Mouse (Mus musculus) forebrain, embryonic 14.5 days (tissue): Measurements from ENCODE around the gene Notch2. TPM values are rescaled to one million over a fixed set of nuclear protein-coding genes. Genes with fewer than 3 reads are reported as not detected.
A peak's percentile ranks its signal among the peaks of the same experiment; 100 is the strongest.

Experiments used
- ATAC-seq: fragments of 200-750 bp; cut with Nextera tagmentation; 2 replicates; pipeline ENCODE4 v1.8.0; 2017; ENCODE audit warnings: mild to moderate bottlenecking, moderate library complexity
- DNase-seq: peaks from one replicate; pipeline ENCODE4 v3.0.0-alpha.2; 2015; ENCODE audit warnings: low spot score
- H3K27ac ChIP-seq: fragments of 300-500 bp; sonication (generic); 2 replicates; pipeline ENCODE4 v1.5.1; 2014; ENCODE audit warnings: low read depth, mild to moderate bottlenecking, control low read depth, low read length, moderate library complexity
- H3K27me3 ChIP-seq: fragments of 300-500 bp; sonication (generic); replicated peaks from 2 replicates; pipeline ENCODE4 v1.6.1; 2014; ENCODE audit warnings: low read length, control low read depth, mixed read lengths; ENCODE audit not compliant: control insufficient read depth, insufficient read depth
- H3K36me3 ChIP-seq: fragments of 300-500 bp; sonication (generic); 2 replicates; pipeline ENCODE4 v1.6.1; 2014; ENCODE audit warnings: low read length, control low read depth; ENCODE audit not compliant: control insufficient read depth, insufficient read depth
- H3K4me1 ChIP-seq: fragments of 300-500 bp; sonication (generic); 2 replicates; pipeline ENCODE4 v1.6.1; 2014; ENCODE audit warnings: antibody characterized with exemption, low read length, control low read depth; ENCODE audit not compliant: control insufficient read depth, insufficient read depth
- H3K4me2 ChIP-seq: fragments of 300-500 bp; sonication (generic); 2 replicates; pipeline ENCODE4 v1.6.1; 2014; ENCODE audit warnings: mild to moderate bottlenecking, control low read depth, low read length
- H3K4me3 ChIP-seq: fragments of 300-500 bp; sonication (generic); 2 replicates; pipeline ENCODE4 v1.5.1; 2014; ENCODE audit warnings: low read depth, low read length, control low read depth
- H3K9ac ChIP-seq: fragments of 300-500 bp; sonication (generic); 2 replicates; pipeline ENCODE4 v1.6.1; 2014; ENCODE audit warnings: mild to moderate bottlenecking, low read length, control low read depth, moderate library complexity
- H3K9me3 ChIP-seq: fragments of 300-500 bp; sonication (generic); replicated peaks from 2 replicates; pipeline ENCODE4 v1.6.1; 2016; ENCODE audit warnings: low read length, control low read depth, mixed read lengths; ENCODE audit not compliant: control insufficient read depth
- WGBS: fragments of 180-500 bp; shearing (Covaris S2); extraction: QIAGEN DNeasy Blood & Tissue Kit; methylation state at CpG from one replicate; pipeline ENCODE4 v1.1.7; 2014; 5-methylcytosine and 5-hydroxymethylcytosine counted together
- polyA plus RNA-seq: library from polyadenylated mRNA; unstranded; fragments of >200 nt; fragmentation: Nextera tagmentation; extraction: Ambion mirVana; gene quantifications from 2 replicates; pipeline ENCODE4 v1.2.1, GENCODE M21; 2014

The Notch2 gene
- polyA plus RNA-seq, 1 experiment from 2014 or later = 13.6 TPM

GRCm38 (mm10) chr3:98078816-98079215 lies 65.5 kb downstream of the Notch2 start:
- 79% methylated on average over 1 of the region's 1 CpGs for WGBS
- DNase-seq (no peak), ATAC-seq (no peak)
- Histone ChIP-seq H3K27me3 (no peaks in the 10 kb centered on the region), H3K36me3 (peaks cover 4% of the 10 kb centered on the region; the same call in 1 of the 2 replicates), H3K4me2 (no peak overlapping the region), H3K4me3 (no peak overlapping the region), H3K9ac (no peak overlapping the region), H3K27ac (no peak overlapping the region), H3K4me1 (no peaks in the 10 kb centered on the region), H3K9me3 (no peaks in the 10 kb centered on the region)

GRCm38 (mm10) chr3:98079601-98080215 lies 66.4 kb downstream of the Notch2 start:
- no peak for DNase-seq
- Histone ChIP-seq H3K27ac (no peak overlapping the region), H3K9me3 (no peaks in the 10 kb centered on the region), H3K27me3 (no peaks in the 10 kb centered on the region), H3K4me1 (no peaks in the 10 kb centered on the region), H3K4me2 (no peak overlapping the region), H3K9ac (no peak overlapping the region), H3K4me3 (no peak overlapping the region), H3K36me3 (peaks cover 4% of the 10 kb centered on the region; the same call in 1 of the 2 replicates)
- 84% methylated on average over 2 of the region's 2 CpGs for WGBS
- no peak for ATAC-seq

GRCm38 (mm10) chr3:98080630-98081029 lies 67.3 kb downstream of the Notch2 start:
- Histone ChIP-seq H3K9me3 (no peaks in the 10 kb centered on the region), H3K4me2 (no peak overlapping the region), H3K27me3 (no peaks in the 10 kb centered on the region), H3K4me3 (no peak overlapping the region), H3K9ac (no peak overlapping the region), H3K27ac (no peak overlapping the region), H3K4me1 (no peaks in the 10 kb centered on the region), H3K36me3 (peaks cover 3% of the 10 kb centered on the region; the same call in 1 of the 2 replicates)
- no peak for ATAC-seq
- 89% methylated on average over 4 of the region's 4 CpGs for WGBS
- no peak for DNase-seq

- H3K9me3 ChIP-seq = no peaks in the 10 kb centered on the region
- 84% methylated on average over 3 of the region's 3 CpGs for WGBS
- ATAC-seq = no peak
Observed at GRCm38 (mm10) chr3:98082188-98082587, 68.9 kb downstream of the Notch2 start.

GRCm38 (mm10) chr3:98082972-98083371 lies 69.6 kb downstream of the Notch2 start:
- 83% methylated on average over 3 of the region's 3 CpGs for WGBS
- Histone ChIP-seq H3K27me3 (no peaks in the 10 kb centered on the region), H3K9me3 (no peaks in the 10 kb centered on the region), H3K27ac (no peak overlapping the region), H3K4me2 (no peak overlapping the region), H3K9ac (no peak overlapping the region), H3K4me3 (no peak overlapping the region), H3K36me3 (peaks cover 3% of the 10 kb centered on the region; the same call in 1 of the 2 replicates), H3K4me1 (no peaks in the 10 kb centered on the region)
- no peak for ATAC-seq
- no peak for DNase-seq

More at GRCm38 (mm10) chr3:98082188-98082587, 68.9 kb downstream of the Notch2 start:
- Histone ChIP-seq H3K27ac (no peak overlapping the region), H3K36me3 (peaks cover 3% of the 10 kb centered on the region; the same call in 1 of the 2 replicates), H3K4me2 (no peak overlapping the region), H3K9ac (no peak overlapping the region), H3K4me3 (no peak overlapping the region), H3K4me1 (no peaks in the 10 kb centered on the region), H3K27me3 (no peaks in the 10 kb centered on the region)
- DNase-seq = no peak

- Histone ChIP-seq H3K27me3 (no peaks in the 10 kb centered on the region), H3K4me1 (no peaks in the 10 kb centered on the region), H3K4me2 (no peak overlapping the region), H3K4me3 (no peak overlapping the region), H3K9me3 (no peaks in the 10 kb centered on the region), H3K9ac (no peak overlapping the region), H3K27ac (0 out of 2 replicates have a peak overlapping the region, but pooled peaks have one; percentile 14), H3K36me3 (peaks cover 3% of the 10 kb centered on the region; the same call in 1 of the 2 replicates)
- ATAC-seq (0 out of 2 replicates have a peak, but pooled peaks have one; percentile 10), DNase-seq (no peak)
- WGBS = 74% methylated on average over 8 of the region's 8 CpGs
Observed at GRCm38 (mm10) chr3:98084061-98084655, 70.8 kb downstream of the Notch2 start.

- Histone ChIP-seq H3K4me2 (no peak overlapping the region), H3K4me1 (no peaks in the 10 kb centered on the region), H3K36me3 (peaks cover 3% of the 10 kb centered on the region; the same call in 1 of the 2 replicates), H3K9ac (no peak overlapping the region; the same call in 1 of the 2 replicates), H3K27ac (no peak overlapping the region), H3K27me3 (no peaks in the 10 kb centered on the region), H3K4me3 (no peak overlapping the region), H3K9me3 (no peaks in the 10 kb centered on the region)
- WGBS = 85% methylated on average over 13 of the region's 13 CpGs
- DNase-seq (no peak), ATAC-seq (no peak)
Observed at GRCm38 (mm10) chr3:98084870-98085269, 71.5 kb downstream of the Notch2 start.

- Histone ChIP-seq H3K36me3 (peaks cover 3% of the 10 kb centered on the region; the same call in 1 of the 2 replicates), H3K4me2 (no peak overlapping the region), H3K4me3 (no peak overlapping the region), H3K27me3 (no peaks in the 10 kb centered on the region), H3K27ac (no peak overlapping the region), H3K4me1 (no peaks in the 10 kb centered on the region), H3K9ac (no peak overlapping the region), H3K9me3 (no peaks in the 10 kb centered on the region)
- WGBS = 46% methylated on average over 5 of the region's 5 CpGs
- DNase-seq (no peak), ATAC-seq (no peak)
Observed at GRCm38 (mm10) chr3:98085812-98086268, 72.5 kb downstream of the Notch2 start.

GRCm38 (mm10) chr3:98086441-98086840 lies 73.1 kb downstream of the Notch2 start:
- ATAC-seq (no peak), DNase-seq (no peak)
- Histone ChIP-seq H3K4me3 (no peak overlapping the region), H3K9me3 (no peaks in the 10 kb centered on the region), H3K36me3 (peaks cover 3% of the 10 kb centered on the region; the same call in 1 of the 2 replicates), H3K4me1 (no peaks in the 10 kb centered on the region), H3K9ac (no peak overlapping the region), H3K27me3 (no peaks in the 10 kb centered on the region), H3K4me2 (no peak overlapping the region), H3K27ac (no peak overlapping the region)
- 96% methylated on average over 4 of the region's 4 CpGs for WGBS
